8 mouse cellular contexts compared by ENCODE assay signal in the genomic region with DNA sequence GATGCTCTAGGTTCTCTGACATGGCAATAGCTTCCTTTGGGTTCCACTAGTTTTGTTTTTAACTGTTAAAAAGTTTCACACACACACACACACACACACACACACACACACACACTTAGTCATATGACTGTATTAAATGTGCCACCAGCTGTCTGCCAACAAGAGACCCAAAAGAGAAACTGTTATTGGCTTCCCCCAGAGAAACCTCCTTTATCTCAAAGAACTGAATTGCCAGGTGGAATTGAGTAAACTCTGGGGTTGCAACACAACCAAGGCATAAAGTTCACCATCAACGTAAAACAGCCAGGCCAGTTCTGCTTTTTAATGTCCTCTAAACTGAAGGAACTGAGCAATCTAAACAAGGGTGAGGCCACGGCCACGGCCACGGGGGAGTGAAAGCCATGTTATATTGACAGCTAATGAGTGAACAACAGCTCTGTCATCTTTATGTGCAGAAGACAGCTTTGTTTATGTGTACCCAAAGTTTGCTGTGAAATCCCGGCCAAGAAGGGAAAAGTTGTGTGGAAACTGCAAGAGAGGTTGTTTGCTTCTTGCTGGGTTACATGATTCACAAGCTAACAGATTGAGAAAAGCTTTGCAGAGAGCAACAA.
DNase-seq lines count a peak whose midpoint lies in the region; ATAC-seq and TF ChIP-seq lines count a peak whose summit lies in the region.

No protein-coding gene starts in this region.

- WGBS in liver, embryonic 15.5 days (ENCODE audit: insufficient replicate concordance) = 17% methylated on average over 5 of the region's 5 CpGs
- 17% methylated on average over 5 of the region's 5 CpGs for WGBS in stomach, postnatal 0 days
- WGBS in hindbrain, embryonic 13.5 days = 73% methylated on average over 5 of the region's 5 CpGs

- no peaks in the 10 kb centered on the region for H3K27me3 ChIP-seq in liver, embryonic 15.5 days
- H3K27me3 ChIP-seq in stomach, postnatal 0 days (ENCODE audit: control insufficient read depth, insufficient read depth, low read length) = no peaks in the 10 kb centered on the region
- no peaks in the 10 kb centered on the region for H3K27me3 ChIP-seq in hindbrain, embryonic 13.5 days

- H3K36me3 ChIP-seq in liver, embryonic 15.5 days (replicated peaks) = no peaks in the 10 kb centered on the region
- H3K36me3 ChIP-seq in stomach, postnatal 0 days (ENCODE audit: control insufficient read depth, insufficient read depth, low read length) = no peaks in the 10 kb centered on the region
- H3K36me3 ChIP-seq in hindbrain, embryonic 13.5 days = no peaks in the 10 kb centered on the region

- no peak for TF ChIP-seq CTCF in stomach, postnatal 0 days (IDR thresholded peaks at IDR 0.05; ENCODE audit: low read depth)

- H3K9me3 ChIP-seq in liver, embryonic 15.5 days (replicated peaks) = no peaks in the 10 kb centered on the region
- no peaks in the 10 kb centered on the region for H3K9me3 ChIP-seq in stomach, postnatal 0 days (ENCODE audit: control insufficient read depth, low read length)
- no peaks in the 10 kb centered on the region for H3K9me3 ChIP-seq in hindbrain, embryonic 13.5 days

- no peak for TF ChIP-seq EP300 in stomach, postnatal 0 days (optimal IDR thresholded peaks at IDR 0.05)

- peak; percentile 51 for DNase-seq in thymus, postnatal 14 days
- DNase-seq in thymus, postnatal 25 days = no peak
- peak; percentile 70 for DNase-seq in induced T-regulatory cell, adult 2 months (ENCODE audit: low read depth)
- DNase-seq in stomach, postnatal 0 days (ENCODE audit: low spot score) = peak; percentile 56
- no peak for DNase-seq in cerebellum, adult 9-10 months
- no peak for DNase-seq in testis, postnatal 14 days (ENCODE audit: low spot score)

- peak overlapping the region; percentile 75 for H3K27ac ChIP-seq in liver, embryonic 15.5 days (replicated peaks)
- peak overlapping the region; percentile 26 for H3K27ac ChIP-seq in stomach, postnatal 0 days (replicated peaks)
- H3K27ac ChIP-seq in hindbrain, embryonic 13.5 days = no peak overlapping the region

- no peak overlapping the region; the same call in 1 of the 2 replicates for H3K4me2 ChIP-seq in liver, embryonic 15.5 days
- H3K4me2 ChIP-seq in stomach, postnatal 0 days (replicated peaks; ENCODE audit: low read depth) = no peak overlapping the region
- no peak overlapping the region for H3K4me2 ChIP-seq in hindbrain, embryonic 13.5 days

- no peak overlapping the region for H3K9ac ChIP-seq in liver, embryonic 15.5 days
- H3K9ac ChIP-seq in stomach, postnatal 0 days (ENCODE audit: low read length) = no peak overlapping the region
- H3K9ac ChIP-seq in hindbrain, embryonic 13.5 days = no peak overlapping the region

- ATAC-seq in liver, embryonic 15.5 days (ENCODE audit: insufficient read depth) = 0 out of 2 replicates have a peak, but pooled peaks have one; percentile 22
- ATAC-seq in stomach, postnatal 0 days (ENCODE audit: low FRiP score, low TSS enrichment) = peak; percentile 58; the same call in 1 of the 2 replicates
- ATAC-seq in hindbrain, embryonic 13.5 days (ENCODE audit: low FRiP score) = no peak

- no peak overlapping the region for H3K4me3 ChIP-seq in liver, embryonic 15.5 days (replicated peaks)
- no peak overlapping the region for H3K4me3 ChIP-seq in stomach, postnatal 0 days (ENCODE audit: low read depth, low read length)
- H3K4me3 ChIP-seq in hindbrain, embryonic 13.5 days = no peak overlapping the region

- no peaks in the 10 kb centered on the region; the same call in 1 of the 2 replicates for H3K4me1 ChIP-seq in liver, embryonic 15.5 days (replicated peaks)
- no peaks in the 10 kb centered on the region for H3K4me1 ChIP-seq in stomach, postnatal 0 days (replicated peaks; ENCODE audit: control insufficient read depth, insufficient read depth)
- H3K4me1 ChIP-seq in hindbrain, embryonic 13.5 days (replicated peaks) = peaks cover 8% of the 10 kb centered on the region

Comparison
In these comparisons a context has a peak if more than half of its experiments do, and no peak if none do; other contexts are left out.
1. DNase-seq: peak in thymus, postnatal 14 days (single experiment), induced T-regulatory cell, adult 2 months (single experiment) and stomach, postnatal 0 days (single experiment); none in thymus, postnatal 25 days (single experiment), cerebellum, adult 9-10 months (single experiment) and testis, postnatal 14 days (single experiment).